Mouse (Mus musculus): Measurements from ENCODE around the gene Nfkbid.
"Not testable (repeated sequence)": the region's sequence is repeated elsewhere in the genome, so short reads cannot be mapped to it uniquely, and the experiment has no call there.

Nfkbid gene

DNA sequence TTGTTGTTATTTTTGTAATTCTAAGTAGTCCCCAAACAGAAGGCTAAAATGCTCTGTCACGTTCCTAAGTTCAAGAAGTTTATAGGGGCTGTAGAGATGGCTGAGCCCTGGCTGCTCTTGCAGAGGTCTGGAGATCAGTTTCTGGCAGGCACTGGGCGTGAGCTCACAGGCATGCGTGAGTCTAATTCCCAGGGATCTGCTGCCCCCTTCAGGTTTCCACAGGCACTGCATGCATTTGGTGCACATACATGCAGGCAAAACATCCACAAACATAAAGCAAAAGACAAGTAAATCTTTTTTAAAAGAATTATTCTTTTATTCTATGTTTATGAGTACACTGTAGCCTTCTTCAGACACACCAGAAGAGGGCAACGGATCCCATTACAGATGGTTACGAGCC is 50.9 kb downstream of the Nfkbid start:
- peak; percentile 53 for DNase-seq

DNA sequence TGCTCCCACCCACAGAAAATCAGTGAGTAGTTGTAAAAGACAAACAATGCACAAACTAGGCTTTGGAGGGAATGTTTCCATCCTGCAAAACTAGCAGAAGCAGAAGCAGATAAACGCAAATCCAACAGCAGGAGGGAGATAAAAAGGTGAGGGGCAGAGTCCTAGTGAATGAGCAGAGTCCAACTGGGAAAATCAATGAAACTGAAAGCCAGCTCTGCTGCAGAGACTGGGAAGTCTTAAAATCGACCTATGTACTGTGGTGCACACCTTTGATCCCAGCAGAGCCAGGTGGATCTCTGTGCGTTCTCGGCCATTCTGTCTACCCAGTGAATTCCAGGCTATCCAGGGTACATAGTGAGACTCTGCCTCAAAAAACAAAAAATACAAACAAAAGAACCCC is 53.5 kb downstream of the Nfkbid start:
- no peak for DNase-seq

DNA sequence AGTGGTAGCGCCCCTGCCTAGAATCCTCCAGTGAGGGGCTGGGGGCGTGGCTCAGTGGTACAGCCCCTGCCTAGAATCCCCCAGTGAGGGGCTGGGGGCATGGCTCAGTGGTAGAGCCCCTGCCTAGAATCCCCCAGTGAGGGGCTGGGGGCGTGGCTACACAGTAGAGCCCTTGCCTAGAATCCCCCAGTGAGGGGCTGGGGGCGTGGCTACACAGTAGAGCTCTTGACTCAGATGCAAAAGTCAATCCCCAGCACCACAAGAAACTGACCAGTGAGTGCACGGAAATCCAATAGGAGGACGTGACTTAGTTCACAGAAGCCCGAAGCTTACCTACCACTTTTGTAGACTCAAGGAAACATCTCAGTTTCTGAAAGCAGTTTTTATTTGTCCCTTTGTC is 54.6 kb downstream of the Nfkbid start:
- DNase-seq: not testable (repeated sequence)

DNA sequence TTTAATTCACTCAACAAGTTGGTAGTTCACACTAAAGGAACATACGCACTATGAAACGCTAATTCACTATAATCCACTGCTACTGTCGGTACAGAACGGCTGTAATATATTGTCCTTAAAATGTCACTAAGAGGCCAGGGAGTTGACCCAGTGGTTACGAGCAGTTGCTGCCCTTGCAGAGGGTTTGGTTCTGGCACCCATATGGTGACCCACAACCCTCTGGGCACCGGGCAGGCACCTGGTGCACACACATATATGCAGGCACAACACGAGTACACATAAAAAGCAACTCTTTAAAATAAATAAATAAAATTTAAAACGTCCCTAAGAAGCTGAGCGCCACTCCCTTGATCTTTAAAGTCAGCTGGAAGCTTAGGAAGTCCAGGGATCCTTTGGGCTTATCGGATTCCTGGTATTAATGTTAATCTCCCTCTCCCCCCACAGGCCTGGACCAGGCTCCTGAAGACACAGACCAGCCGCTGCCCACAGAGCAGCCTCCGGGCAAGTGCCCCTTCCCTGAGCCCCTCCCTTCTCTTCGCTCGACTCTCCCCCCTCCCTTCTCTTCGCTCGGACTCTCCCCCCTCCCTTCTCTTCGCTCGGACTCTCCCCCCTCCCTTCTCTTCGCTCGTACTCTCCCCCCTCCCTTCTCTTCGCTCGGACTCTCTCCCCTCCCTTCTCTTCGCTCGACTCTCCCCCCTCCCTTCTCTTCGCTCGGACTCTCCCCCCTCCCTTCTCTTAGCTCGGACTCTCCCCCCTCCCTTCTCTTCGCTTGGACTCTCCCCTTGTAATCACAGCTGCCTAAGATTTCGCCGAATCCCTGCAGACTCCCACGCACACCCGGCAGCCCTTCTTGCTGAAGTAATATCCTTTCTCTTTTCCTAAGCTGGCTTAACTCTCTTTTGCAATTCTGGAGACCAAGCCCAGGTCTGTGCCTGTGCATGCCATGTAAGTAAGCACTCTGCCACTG is 56.2 kb downstream of the Nfkbid start:
- no peak for DNase-seq
